Mouse (Mus musculus) erythroblast, embryonic 14.5 days (primary cell): ENCODE results near the gene Tmprss13. TPM values are rescaled to one million over a fixed set of nuclear protein-coding genes. Genes with fewer than 3 reads are reported as not detected.

ENCODE experiments used
- H3K27me3 ChIP-seq: 2 replicates; pipeline ENCODE4 v1.6.1; 2012; ENCODE audit warnings: inconsistent platforms; ENCODE audit not compliant: control insufficient read depth
- H3K36me3 ChIP-seq: 2 replicates; pipeline ENCODE4 v1.6.1; 2012; ENCODE audit warnings: mild to moderate bottlenecking, inconsistent platforms; ENCODE audit not compliant: control insufficient read depth
- H3K4me1 ChIP-seq: 2 replicates; pipeline ENCODE4 v1.6.1; 2012; ENCODE audit warnings: inconsistent platforms; ENCODE audit not compliant: control insufficient read depth
- H3K4me3 ChIP-seq: replicated peaks from 2 replicates; pipeline ENCODE3; 2012; ENCODE audit warnings: moderate library complexity, mild to moderate bottlenecking, inconsistent platforms
- H3K9me3 ChIP-seq: 2 replicates; pipeline ENCODE4 v1.6.1; 2012; ENCODE audit warnings: low read length, inconsistent platforms, mixed read lengths; ENCODE audit not compliant: control insufficient read depth
- GATA1 ChIP-seq: IDR thresholded peaks from 2 replicates; pipeline ENCODE4 v1.6.1; 2012; ENCODE audit warnings: low read length, inconsistent platforms, mixed read lengths
- TAL1 ChIP-seq: IDR thresholded peaks from 3 replicates; pipeline ENCODE4 v1.6.1; 2012; ENCODE audit warnings: low read length, inconsistent platforms, mixed read lengths
- polyA plus RNA-seq: library from polyadenylated mRNA; stranded (reverse); fragments of >175 nt; gene quantifications from 2 replicates; pipeline ENCODE4 v1.2.3, GENCODE M21; 2012

The Tmprss13 gene
- polyA plus RNA-seq, 1 experiment: not detected

DNA sequence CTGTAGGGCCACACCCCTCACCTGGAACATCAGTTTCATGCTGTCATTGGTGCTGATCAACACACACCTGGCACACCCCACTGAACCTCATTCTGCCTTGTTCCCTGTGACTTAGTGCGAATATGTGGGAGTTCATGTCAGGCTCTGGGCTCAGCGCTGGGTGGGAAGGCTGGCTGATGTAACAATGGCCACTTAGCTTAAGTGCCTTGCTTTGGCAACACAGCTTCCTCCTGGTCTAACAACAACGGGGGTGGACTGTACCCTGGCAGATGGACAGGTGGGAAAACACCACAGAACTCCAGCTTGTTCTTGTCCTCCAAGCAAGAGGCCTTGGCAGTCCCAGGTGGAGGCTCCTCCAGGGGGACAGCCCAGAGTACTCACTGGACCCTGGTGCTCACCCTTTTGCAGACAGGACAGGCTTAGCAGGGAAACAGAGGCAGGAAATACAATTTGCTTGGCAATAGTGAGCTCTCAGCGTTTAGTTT is 3.1 kb downstream of the Tmprss13 start:
- H3K27me3 ChIP-seq: peaks cover 7% of the 10 kb centered on the region; the same call in 1 of the 2 replicates
- H3K9me3 ChIP-seq: no peaks in the 10 kb centered on the region
- no peaks in the 10 kb centered on the region for H3K36me3 ChIP-seq
- no peak for TF ChIP-seq GATA1
- no peak for TF ChIP-seq TAL1
- no peaks in the 10 kb centered on the region for H3K4me1 ChIP-seq
- no peak overlapping the region for H3K4me3 ChIP-seq

DNA sequence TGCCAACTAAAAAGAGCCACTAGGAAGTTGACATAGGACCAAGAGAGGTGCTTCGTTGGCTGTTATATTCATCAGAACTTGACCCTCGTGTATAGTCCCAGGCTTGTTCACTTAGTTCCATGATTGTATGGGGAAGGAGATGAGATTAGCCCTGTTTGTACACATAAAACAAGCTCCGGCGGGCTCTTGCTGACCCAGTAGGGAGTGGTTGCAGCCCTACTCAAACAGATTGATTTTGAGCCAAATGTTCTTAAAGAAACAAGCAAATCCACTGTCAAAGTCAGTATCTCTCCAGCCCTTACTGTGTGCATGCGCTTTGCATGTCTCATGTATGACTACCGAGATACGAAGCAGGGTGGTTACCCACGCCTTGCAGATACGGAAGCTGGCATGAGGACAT is 7.5 kb downstream of the Tmprss13 start:
- Histone ChIP-seq H3K27me3 (no peaks in the 10 kb centered on the region), H3K4me1 (no peaks in the 10 kb centered on the region), H3K36me3 (no peaks in the 10 kb centered on the region), H3K4me3 (no peak overlapping the region), H3K9me3 (no peaks in the 10 kb centered on the region)
- no peak for TF ChIP-seq TAL1
- TF ChIP-seq GATA1: no peak

DNA sequence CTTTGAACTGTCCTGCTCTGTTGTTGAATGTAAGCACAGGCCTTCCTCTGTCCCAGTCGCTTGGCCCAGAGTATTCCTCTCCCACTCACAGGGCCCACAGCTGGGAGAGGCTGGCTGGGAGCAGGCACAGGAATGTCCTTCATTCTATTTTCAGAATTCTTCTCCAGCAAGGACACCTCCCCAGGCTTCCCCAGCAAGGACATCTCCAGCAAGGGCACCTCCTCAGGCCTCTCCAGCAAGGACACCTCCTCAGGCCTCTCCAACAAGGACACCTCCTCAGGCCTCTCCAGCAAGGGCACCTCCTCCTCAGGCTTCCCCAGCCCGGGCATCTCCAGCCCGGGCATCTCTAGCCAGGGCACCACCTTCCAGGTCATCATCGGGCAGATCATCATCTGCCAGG is 9.4 kb downstream of the Tmprss13 start:
- Histone ChIP-seq H3K9me3 (no peaks in the 10 kb centered on the region), H3K4me1 (no peaks in the 10 kb centered on the region), H3K36me3 (no peaks in the 10 kb centered on the region), H3K4me3 (no peak overlapping the region), H3K27me3 (no peaks in the 10 kb centered on the region)
- no peak for TF ChIP-seq GATA1
- TF ChIP-seq TAL1: no peak

DNA sequence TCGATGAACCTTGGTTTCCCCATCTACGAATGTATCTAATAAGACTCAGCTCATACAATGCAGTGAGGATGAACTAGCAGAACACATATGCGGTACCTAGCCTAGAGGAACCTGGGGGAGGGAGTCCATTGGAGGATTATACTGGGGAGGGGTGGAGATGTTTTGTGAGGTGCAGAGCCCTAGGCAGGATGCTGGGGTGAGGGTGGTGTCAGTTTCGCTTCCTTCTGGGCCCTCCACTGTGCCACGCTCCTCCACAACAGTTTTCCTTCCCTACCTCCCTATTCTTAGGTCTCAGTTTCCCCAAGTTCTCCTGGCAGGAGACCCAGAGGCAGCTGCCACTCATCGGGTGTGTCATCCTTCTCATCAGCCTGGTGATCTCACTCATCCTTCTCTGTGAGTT is 10.7 kb downstream of the Tmprss13 start:
- no peak for TF ChIP-seq GATA1
- TF ChIP-seq TAL1: no peak
- Histone ChIP-seq H3K4me1 (no peaks in the 10 kb centered on the region), H3K36me3 (no peaks in the 10 kb centered on the region), H3K9me3 (no peaks in the 10 kb centered on the region), H3K4me3 (no peak overlapping the region), H3K27me3 (no peaks in the 10 kb centered on the region)

DNA sequence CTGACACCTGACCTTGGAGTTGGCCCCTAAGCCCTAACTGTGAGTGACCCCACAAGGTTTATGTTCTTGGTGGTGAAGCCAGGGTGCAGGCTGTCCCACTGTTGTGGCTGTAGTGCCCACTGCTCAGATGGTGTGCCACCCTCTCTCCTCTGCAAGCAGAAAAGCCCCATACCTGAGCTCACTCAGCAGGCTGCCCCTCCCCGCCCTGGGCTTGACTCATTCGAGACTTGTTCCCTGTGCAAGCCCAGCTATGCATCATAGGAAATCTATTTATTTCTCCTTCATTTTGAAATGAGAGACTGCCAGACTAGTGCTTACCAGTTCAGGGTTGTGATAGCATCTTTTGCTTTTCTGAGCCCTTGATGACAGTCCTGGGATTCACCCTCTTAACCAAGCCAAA is 18.5 kb downstream of the Tmprss13 start:
- TF ChIP-seq GATA1: no peak
- TF ChIP-seq TAL1: no peak
- H3K36me3 ChIP-seq: no peaks in the 10 kb centered on the region
- H3K9me3 ChIP-seq: no peaks in the 10 kb centered on the region
- H3K27me3 ChIP-seq: no peaks in the 10 kb centered on the region
- no peak overlapping the region for H3K4me3 ChIP-seq
- H3K4me1 ChIP-seq: no peaks in the 10 kb centered on the region

DNA sequence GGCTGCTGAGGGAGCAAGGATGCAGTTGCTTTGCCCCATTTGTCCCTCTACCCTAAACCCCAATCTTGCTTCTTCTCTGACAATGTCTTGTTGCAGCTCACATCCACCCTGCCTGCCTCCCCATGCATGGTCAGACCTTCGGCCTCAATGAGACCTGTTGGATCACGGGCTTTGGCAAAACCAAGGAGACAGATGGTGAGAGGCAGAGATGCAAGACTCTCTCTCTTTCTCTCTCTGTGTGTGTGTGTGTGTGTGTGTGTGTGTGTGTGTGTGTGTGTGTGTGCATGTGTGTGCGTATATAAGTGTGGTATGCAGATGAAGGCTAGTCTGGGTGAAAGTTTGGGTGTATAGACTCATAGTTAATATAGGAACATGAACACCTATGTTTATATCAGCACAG is 24.2 kb downstream of the Tmprss13 start:
- no peaks in the 10 kb centered on the region for H3K9me3 ChIP-seq
- no peaks in the 10 kb centered on the region for H3K36me3 ChIP-seq
- no peak for TF ChIP-seq GATA1
- no peaks in the 10 kb centered on the region for H3K27me3 ChIP-seq
- no peaks in the 10 kb centered on the region for H3K4me1 ChIP-seq
- H3K4me3 ChIP-seq: no peak overlapping the region

DNA sequence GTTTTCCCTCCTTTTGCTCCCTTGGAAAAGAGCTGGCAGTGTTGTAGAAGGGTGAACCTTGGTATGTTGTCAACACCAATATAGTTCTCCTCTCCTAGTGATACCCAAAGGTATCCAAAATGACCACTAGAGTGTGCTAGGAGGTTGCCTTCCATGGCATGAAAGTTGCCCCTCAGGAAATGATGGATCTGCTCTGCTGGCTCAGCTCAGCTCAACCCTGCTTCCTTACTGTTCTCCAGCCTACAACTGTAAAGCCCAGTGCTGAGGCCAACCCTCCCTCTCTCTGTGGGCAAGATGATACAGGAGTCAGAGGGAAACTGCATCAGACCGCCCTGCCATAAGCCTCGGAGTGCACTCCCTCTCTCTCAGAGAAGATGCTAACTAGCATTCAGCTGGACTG is 26.6 kb downstream of the Tmprss13 start:
- TF ChIP-seq GATA1: no peak
- TF ChIP-seq TAL1: no peak
- no peaks in the 10 kb centered on the region for H3K27me3 ChIP-seq
- H3K4me1 ChIP-seq: no peaks in the 10 kb centered on the region
- H3K4me3 ChIP-seq: no peak overlapping the region
- no peaks in the 10 kb centered on the region for H3K36me3 ChIP-seq
- H3K9me3 ChIP-seq: no peaks in the 10 kb centered on the region

DNA sequence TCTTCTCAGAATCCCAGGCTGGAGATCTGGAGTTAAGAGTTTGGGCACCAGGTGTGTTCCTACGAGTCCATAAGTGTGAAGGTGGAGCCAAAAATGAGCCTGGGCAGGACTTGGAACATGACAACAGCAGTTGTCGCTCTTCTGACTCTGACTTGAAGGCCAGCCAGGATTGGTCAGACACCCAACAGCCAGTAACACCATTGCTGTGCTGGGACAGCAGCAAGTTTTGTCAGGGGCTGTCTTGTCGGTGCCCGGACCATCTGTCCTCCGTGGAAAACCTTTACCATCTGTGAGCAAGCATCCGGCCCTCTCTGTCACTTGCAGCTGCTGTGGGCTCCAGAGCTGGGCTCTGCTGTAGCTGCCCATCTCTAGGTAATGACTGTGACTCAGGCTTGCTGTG is 27.4 kb downstream of the Tmprss13 start:
- Histone ChIP-seq H3K4me1 (no peaks in the 10 kb centered on the region), H3K27me3 (no peaks in the 10 kb centered on the region), H3K36me3 (no peaks in the 10 kb centered on the region), H3K4me3 (no peak overlapping the region), H3K9me3 (no peaks in the 10 kb centered on the region)
- TF ChIP-seq TAL1 (no peak), GATA1 (no peak)

DNA sequence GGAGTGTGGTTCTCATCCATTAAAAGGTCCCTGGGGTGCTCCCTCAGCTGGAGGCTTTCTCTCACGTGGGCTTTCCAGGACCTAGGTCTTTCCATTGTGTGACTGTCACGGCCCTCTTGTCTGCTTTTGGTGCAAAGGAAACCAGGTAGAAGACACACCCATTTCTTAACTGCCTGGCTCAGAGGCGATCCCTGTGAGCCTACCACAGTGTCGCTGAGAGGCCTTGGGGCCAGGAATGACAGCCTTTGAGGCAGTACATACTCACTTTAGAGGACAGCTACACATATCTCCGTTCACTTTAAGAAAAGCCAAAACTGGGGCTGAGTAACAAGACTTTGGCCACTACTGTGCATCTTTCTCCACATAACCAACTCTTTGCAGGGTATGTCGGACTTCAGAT is 29.7 kb downstream of the Tmprss13 start:
- TF ChIP-seq GATA1 (no peak), TAL1 (no peak)

DNA sequence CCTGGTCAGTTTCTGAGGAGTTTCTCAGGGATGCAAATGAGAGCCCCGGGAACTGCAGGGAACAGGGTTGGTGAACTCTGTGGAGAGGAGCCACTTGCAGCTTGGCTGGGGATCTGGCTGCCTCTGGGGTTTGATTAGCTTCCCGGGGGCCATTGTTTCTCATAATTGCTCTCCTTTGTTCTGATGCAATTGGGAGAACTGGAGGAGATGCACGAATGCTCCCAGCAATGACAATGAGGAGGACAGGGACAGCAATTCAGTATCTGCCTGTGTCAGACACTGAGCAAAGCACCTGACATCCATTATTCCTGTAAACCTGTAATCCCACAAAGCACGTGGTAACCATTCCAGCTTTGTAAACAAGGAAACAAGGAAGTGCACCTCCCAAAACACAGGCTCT is 30.3 kb downstream of the Tmprss13 start:
- H3K4me1 ChIP-seq: no peaks in the 10 kb centered on the region
- H3K36me3 ChIP-seq: no peaks in the 10 kb centered on the region
- no peaks in the 10 kb centered on the region for H3K9me3 ChIP-seq
- H3K27me3 ChIP-seq: no peaks in the 10 kb centered on the region
- H3K4me3 ChIP-seq: no peak overlapping the region
- TF ChIP-seq GATA1 (no peak), TAL1 (no peak)

More for the DNA sequence above, 29.7 kb downstream of the Tmprss13 start:
- H3K4me3 ChIP-seq: no peak overlapping the region
- no peaks in the 10 kb centered on the region for H3K9me3 ChIP-seq
- no peaks in the 10 kb centered on the region for H3K27me3 ChIP-seq
- H3K4me1 ChIP-seq: no peaks in the 10 kb centered on the region
- no peaks in the 10 kb centered on the region for H3K36me3 ChIP-seq
